Mouse (Mus musculus) liver, adult (tissue): ENCODE data around the gene Tdrkh.

ENCODE experiments used
- GATA4 ChIP-seq: IDR thresholded peaks from 2 replicates; pipeline ENCODE4 v1.6.1; 2014; ENCODE audit warnings: mild to moderate bottlenecking, low read length; ENCODE audit not compliant: insufficient replicate concordance

The Tdrkh gene

DNA sequence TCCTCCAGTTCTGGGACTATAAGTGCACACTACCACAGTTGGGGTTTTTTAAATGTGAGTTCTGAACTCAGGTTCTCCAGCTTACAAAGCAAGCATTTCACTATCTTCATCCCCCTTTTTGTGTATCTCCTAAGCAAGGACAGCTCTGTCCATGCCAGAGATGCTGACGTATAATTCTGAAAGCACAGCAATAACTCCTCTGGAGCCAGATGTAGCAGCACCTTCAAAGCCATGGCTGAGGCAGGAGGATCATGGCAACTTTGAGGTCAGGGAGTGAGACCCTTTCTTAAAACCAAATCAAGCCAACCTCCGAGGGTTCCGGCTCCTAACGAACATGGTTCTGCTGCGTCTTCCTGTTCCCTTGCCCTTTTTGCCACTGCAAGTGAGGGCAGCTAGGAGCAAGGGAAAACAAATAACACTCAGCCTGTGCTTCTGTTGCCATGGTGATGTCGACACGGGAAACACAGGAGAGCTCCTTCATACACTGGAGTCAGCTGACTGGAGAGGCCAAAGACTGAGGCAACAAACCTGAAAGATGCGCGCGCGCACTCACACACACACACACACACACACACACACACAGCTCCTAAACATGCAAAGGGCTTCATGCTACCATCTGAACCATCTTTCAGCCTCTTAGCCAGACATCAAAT, 51.0 kb downstream of the Tdrkh start:
- TF ChIP-seq GATA4: no peak

DNA sequence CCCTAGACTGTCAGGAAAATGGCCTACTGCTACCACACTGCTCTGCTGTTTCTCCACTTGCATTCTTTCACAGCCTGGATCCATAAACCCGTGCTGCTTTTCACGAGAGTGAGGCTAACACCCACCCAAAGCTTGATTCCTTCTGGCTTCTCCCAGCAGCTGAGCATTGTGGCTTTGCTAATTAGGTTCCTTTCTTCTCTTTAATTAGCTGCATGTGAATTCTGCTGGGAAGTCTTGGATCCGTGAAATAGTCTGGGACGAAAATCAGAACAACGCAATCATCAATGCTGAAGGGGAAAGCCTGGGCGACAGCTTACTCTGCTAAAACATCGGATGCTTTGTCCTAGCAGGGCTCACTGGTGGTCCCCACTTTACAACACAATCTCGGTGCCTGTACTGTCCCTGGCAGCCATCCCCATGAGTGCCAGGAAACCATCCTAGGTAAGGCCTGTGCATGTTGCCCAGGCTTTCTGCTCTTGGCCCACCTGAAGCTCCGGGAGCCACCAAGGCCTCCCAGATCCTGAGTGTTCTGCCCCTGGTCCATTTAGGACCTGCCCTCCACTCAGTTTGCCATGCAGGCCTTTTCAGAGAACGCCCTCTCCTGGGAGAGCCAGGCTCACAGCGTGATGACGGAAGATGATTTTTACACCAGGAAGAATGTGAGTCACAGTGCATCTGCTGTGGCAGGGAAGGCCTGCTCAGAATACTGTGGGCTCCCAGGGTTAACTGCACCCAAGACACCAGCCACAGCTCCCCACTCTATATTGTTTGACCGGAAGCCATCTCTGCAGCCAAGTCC, 52.8 kb downstream of the Tdrkh start:
- no peak for TF ChIP-seq GATA4

DNA sequence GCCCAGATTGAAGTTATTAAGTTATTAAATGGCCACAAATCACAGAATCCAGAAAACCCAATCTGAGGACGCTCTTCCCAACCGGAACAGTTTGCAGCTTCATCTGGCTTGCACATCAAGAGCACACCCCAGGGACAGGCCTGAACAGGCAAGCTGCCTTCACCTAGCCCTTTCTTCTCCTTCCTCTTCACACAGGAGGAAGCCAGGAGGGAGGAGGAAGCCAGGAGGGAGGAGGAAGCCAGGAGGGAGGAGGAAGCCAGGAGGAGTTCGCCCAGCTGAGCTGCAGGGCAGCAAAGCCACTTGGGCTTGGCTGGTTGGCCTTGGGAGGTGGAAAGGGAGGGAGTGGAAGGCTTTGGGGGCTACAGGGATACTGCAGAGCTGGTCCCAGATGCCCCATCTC, 55.9 kb downstream of the Tdrkh start:
- no peak for TF ChIP-seq GATA4

- TF ChIP-seq GATA4: no peak
Observed at GRCm38 (mm10) chr3:94472447-94473114, 59.5 kb downstream of the Tdrkh start.

GRCm38 (mm10) chr3:94473115-94473505, 60.0 kb downstream of the Tdrkh start:
- no peak for TF ChIP-seq GATA4

GRCm38 (mm10) chr3:94473567-94474232, 60.6 kb downstream of the Tdrkh start:
- no peak for TF ChIP-seq GATA4

- no peak for TF ChIP-seq GATA4
Observed at GRCm38 (mm10) chr3:94476301-94477035, 63.4 kb downstream of the Tdrkh start.

DNA sequence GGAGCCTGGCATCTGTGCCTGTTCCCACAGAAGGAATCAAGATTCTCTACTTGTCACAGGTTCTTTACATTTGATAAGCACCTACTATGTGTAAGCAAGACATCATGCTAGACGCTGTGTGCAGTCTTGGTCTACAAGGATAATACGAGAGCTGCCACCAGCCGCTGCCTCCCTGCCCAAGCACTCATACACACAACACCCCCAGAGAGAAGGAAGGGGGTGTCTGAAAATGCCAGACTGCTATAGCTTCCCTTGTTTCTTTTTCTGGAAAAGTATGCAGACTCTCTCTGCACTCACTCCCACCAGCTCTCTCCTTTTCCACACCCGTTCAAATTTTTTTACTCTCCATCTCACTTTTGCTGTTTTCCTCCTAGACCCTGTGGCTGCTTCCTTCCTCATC, 64.4 kb downstream of the Tdrkh start:
- no peak for TF ChIP-seq GATA4

DNA sequence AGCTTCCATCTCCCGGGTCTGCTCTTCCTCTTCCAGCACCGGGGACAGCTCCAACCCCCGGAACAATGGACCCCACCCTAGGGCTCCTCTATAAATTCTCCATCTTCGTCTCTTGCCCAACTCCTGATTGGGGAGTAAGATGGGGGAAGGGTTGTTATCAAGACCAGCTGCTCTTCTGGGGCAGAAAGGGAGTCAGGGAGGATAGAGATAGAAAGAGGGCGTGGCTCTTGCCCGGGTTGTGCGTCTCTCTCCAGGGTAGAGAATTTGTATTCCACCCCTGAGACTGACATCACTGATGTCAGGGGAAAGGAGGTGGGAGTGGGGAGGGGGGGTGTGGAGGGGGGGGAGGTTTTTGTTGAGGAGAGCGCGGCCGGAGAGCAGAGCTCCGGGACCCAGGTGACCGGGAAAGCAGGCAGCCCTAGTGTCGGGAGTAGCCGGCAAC, 64.9 kb downstream of the Tdrkh start, which contains the start of gene Celf3:
TSS of gene Celf3 (plus strand) at position 315 of the 442 bp plus-strand sequence.
- no peak for TF ChIP-seq GATA4

- TF ChIP-seq GATA4: no peak
Observed at GRCm38 (mm10) chr3:94478591-94479169, 65.6 kb downstream of the Tdrkh start.

DNA sequence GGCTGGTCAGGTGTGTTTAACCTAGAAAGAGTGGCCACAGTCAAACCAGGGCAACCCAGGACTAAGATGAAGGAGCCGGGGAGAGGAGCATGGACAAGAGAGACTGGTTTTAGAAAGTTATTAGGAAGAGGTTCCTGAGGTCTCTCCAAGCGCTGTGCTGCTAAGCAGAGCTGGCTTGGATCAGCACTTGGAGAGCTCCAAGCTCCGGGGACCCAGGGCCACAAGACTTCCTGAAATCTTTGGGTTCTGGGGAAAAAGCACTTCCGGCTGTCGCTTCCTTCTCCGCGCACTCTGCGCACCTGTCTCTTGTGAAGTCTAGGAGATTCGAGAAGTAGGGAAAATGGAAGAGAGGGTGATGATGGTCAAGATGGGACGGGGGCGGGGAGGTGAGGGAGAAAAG, 66.5 kb downstream of the Tdrkh start:
- no peak for TF ChIP-seq GATA4

GRCm38 (mm10) chr3:94480291-94480884, 67.3 kb downstream of the Tdrkh start, which contains the start of gene Riiad1:
TSS of gene Riiad1 (minus strand) at chr3:94480341.
- no peak for TF ChIP-seq GATA4

GRCm38 (mm10) chr3:94481429-94481828, 68.4 kb downstream of the Tdrkh start:
- no peak for TF ChIP-seq GATA4
